ENCODE assay signal across 11 mouse cellular contexts in genomic region chr1:92050992-92051391, GRCm38 (mm10).
"Had no signal": no experiment of that assay in that cellular context is flagged by ENCODE, and none has a peak within 500 bp of the region (broad histone marks: within the 10 kb centered on the region; RNA-seq: fewer than 3 reads in every experiment).

No protein-coding gene starts in this region.

- H3K4me2 ChIP-seq: liver, embryonic 12.5 days; lung, embryonic 14.5 days; midbrain, embryonic 11.5 days; neural tube, embryonic 15.5 days had no signal

- H3K36me3 ChIP-seq: limb, embryonic 10.5 days; liver, embryonic 12.5 days; neural tube, embryonic 15.5 days had no signal

- H3K9me3 ChIP-seq: limb, embryonic 10.5 days; liver, embryonic 12.5 days; neural tube, embryonic 15.5 days had no signal

- H3K27me3 ChIP-seq: liver, embryonic 12.5 days; neural tube, embryonic 15.5 days had no signal

- H3K27ac ChIP-seq: kidney, postnatal 0 days; limb, embryonic 10.5 days; liver, embryonic 12.5 days; neural tube, embryonic 15.5 days had no signal

- H3K4me3 ChIP-seq: limb, embryonic 10.5 days; liver, embryonic 12.5 days; neural tube, embryonic 15.5 days had no signal

- H3K9ac ChIP-seq: liver, embryonic 12.5 days; lung, embryonic 14.5 days; neural tube, embryonic 15.5 days had no signal

- DNase-seq: kidney, adult 9 months; kidney, postnatal 36 days; layer of hippocampus, adult 9-11 months; layer of hippocampus, postnatal 36 days; thymus, adult 18-20 months had no signal
